Mouse (Mus musculus): ENCODE data around the gene Gjb3.

GRCm38 (mm10) chr4:127324296-127324695 is 6.3 kb downstream of the Gjb3 start:
- no peak for TF ChIP-seq CTCF (IDR thresholded peaks at IDR 0.05; ENCODE audit: low read depth)
- TF ChIP-seq EP300 (IDR thresholded peaks at IDR 0.05; ENCODE audit: low read depth) = no peak

Data from liver, postnatal 0 days (tissue).